Mouse (Mus musculus): ENCODE data around the gene Gm28048. TPM values are rescaled to one million over a fixed set of nuclear protein-coding genes. Genes with fewer than 3 reads are reported as not detected.

The Gm28048 gene
- polyA plus RNA-seq, 1 experiment from 2014 or later, result 5.7 TPM

- ATAC-seq (ENCODE audit: low FRiP score), result no peak
- Histone ChIP-seq H3K27me3 (no peaks in the 10 kb centered on the region), H3K4me3 (no peak overlapping the region), H3K4me2 (replicated peaks) (no peak overlapping the region), H3K4me1 (no peaks in the 10 kb centered on the region), H3K36me3 (peaks cover 14% of the 10 kb centered on the region; the same call in 1 of the 2 replicates), H3K9me3 (replicated peaks) (peaks cover 24% of the 10 kb centered on the region), H3K9ac (no peak overlapping the region), H3K27ac (no peak overlapping the region)
- 77% methylated on average over 4 of the region's 4 CpGs for WGBS
Measured at GRCm38 (mm10) chr11:22964401-22964800, 17.5 kb downstream of the Gm28048 start.

DNA sequence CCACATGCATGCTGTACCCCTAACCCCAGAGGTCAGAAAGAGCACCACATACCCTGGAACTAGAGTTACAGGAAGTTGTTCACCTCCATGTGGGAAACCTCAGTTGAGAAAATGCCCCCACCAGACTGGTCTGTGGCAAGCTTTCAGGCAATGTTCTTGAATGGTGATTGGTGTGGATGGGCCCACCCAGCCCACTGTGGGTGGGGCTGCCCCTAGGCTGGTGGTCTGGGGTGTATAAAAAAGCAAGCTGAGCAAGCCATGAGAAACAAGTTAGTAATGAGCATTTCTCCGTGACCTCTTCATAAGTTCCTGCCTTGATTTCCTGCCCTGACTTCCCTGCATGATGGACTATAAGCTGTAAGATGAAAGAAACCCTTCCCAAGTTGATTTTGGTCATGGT, 19.8 kb downstream of the Gm28048 start:
- Histone ChIP-seq H3K27me3 (no peaks in the 10 kb centered on the region), H3K9me3 (replicated peaks) (peaks cover 12% of the 10 kb centered on the region), H3K4me3 (no peak overlapping the region), H3K4me2 (replicated peaks) (no peak overlapping the region), H3K36me3 (peaks cover 6% of the 10 kb centered on the region; the same call in 1 of the 2 replicates), H3K9ac (no peak overlapping the region), H3K4me1 (no peaks in the 10 kb centered on the region), H3K27ac (no peak overlapping the region)
- no peak for ATAC-seq (ENCODE audit: low FRiP score)
- 90% methylated on average over 1 of the region's 1 CpGs for WGBS

DNA sequence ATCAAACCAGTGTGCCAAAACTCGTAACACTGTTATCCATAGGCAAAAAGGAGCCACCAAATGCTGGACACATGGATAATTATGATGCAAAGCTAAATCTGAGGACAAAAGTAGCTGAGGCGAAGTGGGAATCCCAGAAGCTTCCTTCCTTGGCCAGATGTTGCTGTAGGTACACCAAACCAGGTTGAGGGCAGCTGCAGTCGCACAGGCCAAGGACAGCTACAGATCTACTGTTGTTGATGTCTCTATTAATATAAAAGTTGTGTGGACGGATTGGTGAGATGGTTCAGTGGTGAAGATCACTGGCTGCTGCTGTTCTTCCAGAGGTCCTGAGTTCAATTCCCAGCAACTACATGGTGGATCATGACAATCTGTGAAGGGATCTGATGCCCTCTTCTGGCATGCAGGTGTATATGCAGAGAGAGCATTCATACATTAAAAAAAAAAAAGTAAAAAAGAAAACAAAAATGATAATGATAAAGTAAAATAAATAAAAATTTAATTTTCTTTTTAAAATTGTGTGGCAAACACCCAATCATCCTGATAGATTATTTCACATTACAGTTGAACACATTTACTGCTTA, 24.0 kb downstream of the Gm28048 start:
- ATAC-seq (ENCODE audit: low FRiP score), result no peak
- Histone ChIP-seq H3K4me2 (replicated peaks) (no peak overlapping the region), H3K9me3 (replicated peaks) (no peaks in the 10 kb centered on the region), H3K4me3 (no peak overlapping the region), H3K27me3 (no peaks in the 10 kb centered on the region), H3K9ac (no peak overlapping the region), H3K36me3 (peaks cover 12% of the 10 kb centered on the region; the same call in 1 of the 2 replicates), H3K27ac (no peak overlapping the region), H3K4me1 (no peaks in the 10 kb centered on the region)
- 93% methylated on average over 4 of the region's 4 CpGs for WGBS

GRCm38 (mm10) chr11:22956830-22957229, 25.1 kb downstream of the Gm28048 start:
- H3K9me3 ChIP-seq (replicated peaks), result no peaks in the 10 kb centered on the region
- no peak for ATAC-seq (ENCODE audit: low FRiP score)
- no peak overlapping the region for H3K4me3 ChIP-seq
- H3K4me1 ChIP-seq, result no peaks in the 10 kb centered on the region
- H3K27ac ChIP-seq, result no peak overlapping the region
- WGBS, result 71% methylated on average over 4 of the region's 4 CpGs
- H3K27me3 ChIP-seq, result no peaks in the 10 kb centered on the region
- H3K36me3 ChIP-seq, result peaks cover 14% of the 10 kb centered on the region; the same call in 1 of the 2 replicates
- H3K9ac ChIP-seq, result no peak overlapping the region
- no peak overlapping the region for H3K4me2 ChIP-seq (replicated peaks)

DNA sequence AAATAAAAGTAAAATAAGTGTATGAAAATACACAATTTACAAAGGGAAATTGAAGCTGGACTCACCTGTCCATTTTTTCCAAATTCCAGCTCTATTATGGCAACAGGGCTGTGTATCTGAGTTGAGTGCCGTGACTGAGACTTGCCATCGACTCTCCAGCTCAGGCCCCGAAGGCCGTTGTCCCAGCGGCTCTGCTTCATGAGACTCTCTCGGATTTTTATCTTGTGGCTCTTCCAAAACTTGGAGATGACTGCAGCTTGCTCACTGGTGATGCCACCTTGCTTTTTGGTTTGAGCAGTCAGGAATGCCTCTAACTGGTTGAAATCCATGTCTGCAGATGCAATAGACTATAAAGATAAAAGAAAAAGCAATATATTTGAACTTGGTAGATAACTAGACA, 25.5 kb downstream of the Gm28048 start:
- H3K9me3 ChIP-seq (replicated peaks), result no peaks in the 10 kb centered on the region
- H3K4me2 ChIP-seq (replicated peaks), result no peak overlapping the region
- no peak overlapping the region for H3K9ac ChIP-seq
- 96% methylated on average over 6 of the region's 6 CpGs for WGBS
- no peaks in the 10 kb centered on the region for H3K27me3 ChIP-seq
- no peak for ATAC-seq (ENCODE audit: low FRiP score)
- H3K4me1 ChIP-seq, result no peaks in the 10 kb centered on the region
- H3K36me3 ChIP-seq, result peaks cover 14% of the 10 kb centered on the region; the same call in 1 of the 2 replicates
- no peak overlapping the region for H3K4me3 ChIP-seq
- no peak overlapping the region for H3K27ac ChIP-seq

DNA sequence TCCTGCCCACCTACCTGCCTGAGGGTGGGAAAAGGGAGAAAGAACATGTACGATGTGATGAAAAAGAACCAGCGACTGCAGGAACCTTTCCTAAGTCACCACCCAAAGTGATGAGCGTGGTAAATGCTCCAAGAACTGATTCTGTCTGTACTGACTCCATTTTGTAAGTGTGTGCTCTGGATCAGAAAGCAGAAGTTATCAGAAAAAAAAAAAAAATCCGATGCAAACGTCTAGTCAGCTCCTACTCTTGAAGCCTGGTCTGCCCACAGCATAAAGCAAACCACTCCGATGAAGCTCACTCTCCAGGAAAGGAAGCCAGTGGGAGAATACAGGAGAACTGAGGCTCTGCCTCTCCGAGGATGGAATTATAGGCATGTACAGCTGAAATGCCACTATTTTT, 29.2 kb downstream of the Gm28048 start:
- Histone ChIP-seq H3K4me3 (no peak overlapping the region), H3K4me1 (no peaks in the 10 kb centered on the region)
- no peak for ATAC-seq (ENCODE audit: low FRiP score)

DNA sequence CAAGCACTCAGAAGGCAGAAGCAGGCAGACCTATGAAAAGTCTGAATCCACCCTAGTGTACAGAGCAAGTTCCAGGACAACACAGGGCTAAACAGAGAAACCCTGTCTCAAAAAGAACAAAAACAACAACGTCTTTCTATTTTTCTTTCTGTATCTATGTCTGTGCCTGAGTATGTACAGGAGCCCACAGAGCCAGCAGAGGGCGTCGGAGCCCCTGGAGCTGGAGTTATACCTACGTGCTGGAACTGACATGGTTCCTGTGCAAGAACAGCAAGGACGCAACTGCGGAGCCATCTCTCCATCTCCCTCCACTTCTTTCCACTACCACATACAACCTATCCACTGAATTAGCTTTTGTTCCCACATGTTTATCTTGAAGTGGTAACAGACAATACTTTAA, 31.8 kb downstream of the Gm28048 start:
- no peaks in the 10 kb centered on the region for H3K9me3 ChIP-seq (replicated peaks)
- H3K36me3 ChIP-seq, result 0 out of 2 replicates have a peak, but pooled peaks cover 6% of the 10 kb centered on the region
- no peak overlapping the region for H3K27ac ChIP-seq
- H3K4me2 ChIP-seq (replicated peaks), result no peak overlapping the region
- H3K4me3 ChIP-seq, result no peak overlapping the region
- no peak for ATAC-seq (ENCODE audit: low FRiP score)
- H3K9ac ChIP-seq, result no peak overlapping the region
- no peaks in the 10 kb centered on the region for H3K27me3 ChIP-seq
- 95% methylated on average over 6 of the region's 6 CpGs for WGBS
- H3K4me1 ChIP-seq, result no peaks in the 10 kb centered on the region

More for the DNA sequence above, 29.2 kb downstream of the Gm28048 start:
- no peaks in the 10 kb centered on the region for H3K27me3 ChIP-seq
- WGBS, result 95% methylated on average over 7 of the region's 7 CpGs
- no peak overlapping the region for H3K27ac ChIP-seq
- H3K9ac ChIP-seq, result no peak overlapping the region
- H3K36me3 ChIP-seq, result peaks cover 14% of the 10 kb centered on the region; the same call in 1 of the 2 replicates
- H3K4me2 ChIP-seq (replicated peaks), result no peak overlapping the region
- no peaks in the 10 kb centered on the region for H3K9me3 ChIP-seq (replicated peaks)

GRCm38 (mm10) chr11:22949101-22949500, 32.8 kb downstream of the Gm28048 start:
- no peaks in the 10 kb centered on the region for H3K4me1 ChIP-seq
- WGBS, result 89% methylated on average over 1 of the region's 1 CpGs
- no peak overlapping the region for H3K27ac ChIP-seq

DNA sequence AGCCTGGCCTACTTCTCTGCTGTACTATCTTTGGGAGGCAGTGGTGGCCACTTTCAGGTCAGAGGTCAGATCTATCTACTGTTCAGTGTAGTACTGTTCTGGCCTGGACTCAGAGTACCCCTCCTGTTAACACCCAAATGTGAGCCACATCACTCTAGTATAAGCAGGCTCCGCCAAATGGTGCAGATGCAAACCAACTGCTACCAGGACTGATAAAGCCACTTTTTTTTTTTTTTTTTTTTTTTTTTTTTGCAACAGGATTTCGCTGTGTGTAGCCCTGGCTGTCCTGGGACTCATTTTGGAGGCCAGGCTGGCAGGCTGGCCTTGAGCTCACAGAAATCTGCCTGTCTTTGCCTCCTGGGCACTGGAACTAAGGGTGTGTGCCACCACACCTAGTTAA, 42.9 kb downstream of the Gm28048 start:
- no peaks in the 10 kb centered on the region for H3K36me3 ChIP-seq
- H3K4me1 ChIP-seq, result peaks cover 6% of the 10 kb centered on the region; the same call in 1 of the 2 replicates
- no peak overlapping the region for H3K4me3 ChIP-seq
- 90% methylated on average over 2 of the region's 2 CpGs for WGBS
- no peak overlapping the region for H3K27ac ChIP-seq
- no peaks in the 10 kb centered on the region for H3K27me3 ChIP-seq
- H3K4me2 ChIP-seq (replicated peaks), result no peak overlapping the region
- H3K9ac ChIP-seq, result no peak overlapping the region
- ATAC-seq (ENCODE audit: low FRiP score), result no peak
- no peaks in the 10 kb centered on the region for H3K9me3 ChIP-seq (replicated peaks)

More at GRCm38 (mm10) chr11:22949101-22949500, 32.8 kb downstream of the Gm28048 start:
- H3K36me3 ChIP-seq, result 0 out of 2 replicates have a peak, but pooled peaks cover 2% of the 10 kb centered on the region
- H3K9me3 ChIP-seq (replicated peaks), result no peaks in the 10 kb centered on the region
- no peak overlapping the region for H3K9ac ChIP-seq
- no peak overlapping the region for H3K4me2 ChIP-seq (replicated peaks)
- no peaks in the 10 kb centered on the region for H3K27me3 ChIP-seq
- no peak for ATAC-seq (ENCODE audit: low FRiP score)
- H3K4me3 ChIP-seq, result no peak overlapping the region

DNA sequence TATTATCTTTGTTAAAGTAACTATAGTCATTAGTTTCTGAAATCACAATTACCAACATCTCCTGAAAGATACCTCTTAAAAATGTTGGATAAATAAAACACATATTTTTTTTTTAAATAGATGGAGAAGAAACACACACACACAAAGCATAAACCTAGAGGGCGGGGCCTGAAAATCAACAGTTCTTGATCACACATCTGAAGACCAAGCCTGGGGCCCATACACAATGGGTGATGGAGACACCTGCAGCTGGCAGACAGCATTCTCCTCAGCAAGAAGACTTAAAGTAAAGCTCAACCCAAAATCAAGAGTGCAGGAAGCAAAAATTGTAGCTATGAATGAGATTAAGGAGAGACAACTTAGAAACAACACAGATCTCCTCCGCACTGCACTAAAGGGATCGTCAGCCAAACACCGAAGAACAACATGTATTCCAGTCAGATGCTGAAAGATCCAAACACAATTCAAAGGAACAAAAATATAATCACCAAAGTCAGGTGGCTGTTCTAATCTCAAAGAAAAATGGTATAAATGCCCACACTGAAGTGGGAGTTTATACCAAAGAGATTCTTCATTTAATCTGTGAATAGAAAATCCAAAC, 44.1 kb downstream of the Gm28048 start:
- Histone ChIP-seq H3K9ac (no peak overlapping the region), H3K27me3 (no peaks in the 10 kb centered on the region), H3K9me3 (replicated peaks) (no peaks in the 10 kb centered on the region), H3K4me3 (no peak overlapping the region), H3K4me2 (replicated peaks) (no peak overlapping the region), H3K27ac (no peak overlapping the region), H3K4me1 (peaks cover 6% of the 10 kb centered on the region; the same call in 1 of the 2 replicates), H3K36me3 (no peaks in the 10 kb centered on the region)
- ATAC-seq (ENCODE audit: low FRiP score), result no peak
- WGBS, result 99% methylated on average over 4 of the region's 4 CpGs

GRCm38 (mm10) chr11:22936446-22937125, 45.3 kb downstream of the Gm28048 start:
- no peak for ATAC-seq (ENCODE audit: low FRiP score)
- Histone ChIP-seq H3K27me3 (no peaks in the 10 kb centered on the region), H3K27ac (no peak overlapping the region), H3K9ac (no peak overlapping the region), H3K4me3 (no peak overlapping the region), H3K4me1 (peaks cover 6% of the 10 kb centered on the region; the same call in 1 of the 2 replicates), H3K4me2 (replicated peaks) (no peak overlapping the region), H3K36me3 (no peaks in the 10 kb centered on the region), H3K9me3 (replicated peaks) (no peaks in the 10 kb centered on the region)
- WGBS, result 61% methylated on average over 5 of the region's 5 CpGs

- Histone ChIP-seq H3K27me3 (no peaks in the 10 kb centered on the region), H3K4me3 (no peak overlapping the region), H3K9me3 (replicated peaks) (no peaks in the 10 kb centered on the region), H3K36me3 (no peaks in the 10 kb centered on the region), H3K4me2 (replicated peaks) (no peak overlapping the region), H3K4me1 (peaks cover 6% of the 10 kb centered on the region; the same call in 1 of the 2 replicates), H3K27ac (no peak overlapping the region), H3K9ac (no peak overlapping the region)
- ATAC-seq (ENCODE audit: low FRiP score), result no peak
Measured at GRCm38 (mm10) chr11:22932167-22932566, 49.7 kb downstream of the Gm28048 start.

Data from hindbrain, embryonic 12.5 days (tissue).